ENCODE assay signal across 10 mouse cellular contexts in genomic region chr6:82763871-82764503, GRCm38 (mm10). TPM values are rescaled to one million over a fixed set of nuclear protein-coding genes. Genes with fewer than 3 reads are reported as not detected.
A peak's percentile ranks its signal among the peaks of the same experiment; 100 is the strongest.
DNase-seq lines count a peak whose midpoint lies in the region; ATAC-seq and TF ChIP-seq lines count a peak whose summit lies in the region.
"Had no signal": no experiment of that assay in that cellular context is flagged by ENCODE, and none has a peak within 500 bp of the region (broad histone marks: within the 10 kb centered on the region; RNA-seq: fewer than 3 reads in every experiment).

No protein-coding gene starts in this region.

- H3K27me3 ChIP-seq in testis, adult 2 months (ENCODE audit: control insufficient read depth, insufficient read depth, low read length): no peaks in the 10 kb centered on the region
- no peaks in the 10 kb centered on the region for H3K27me3 ChIP-seq in liver, embryonic 15.5 days
- H3K27me3 ChIP-seq in midbrain, embryonic 15.5 days (replicated peaks): no peaks in the 10 kb centered on the region
- H3K27me3 ChIP-seq in hindbrain, embryonic 16.5 days (replicated peaks; ENCODE audit: control insufficient read depth, insufficient read depth, low read length): no peaks in the 10 kb centered on the region
- H3K27me3 ChIP-seq: neural tube, embryonic 13.5 days had no signal

- under 1% methylated on average over 9 of the region's 9 CpGs for WGBS in liver, embryonic 15.5 days (ENCODE audit: insufficient replicate concordance)
- 45% methylated on average over 9 of the region's 9 CpGs for WGBS in midbrain, embryonic 15.5 days
- WGBS in hindbrain, embryonic 16.5 days: 55% methylated on average over 9 of the region's 9 CpGs

- H3K9me3 ChIP-seq in liver, embryonic 15.5 days (replicated peaks): no peaks in the 10 kb centered on the region
- no peaks in the 10 kb centered on the region for H3K9me3 ChIP-seq in midbrain, embryonic 15.5 days
- H3K9me3 ChIP-seq in hindbrain, embryonic 16.5 days (ENCODE audit: control insufficient read depth, low read length): no peaks in the 10 kb centered on the region
- H3K9me3 ChIP-seq: neural tube, embryonic 13.5 days had no signal

- peak overlapping the region; percentile 63 for H3K27ac ChIP-seq in testis, adult 2 months (ENCODE audit: control insufficient read depth, insufficient read depth, low read depth, low read length)
- peak overlapping the region; percentile 74 for H3K27ac ChIP-seq in liver, embryonic 15.5 days (replicated peaks)
- no peak overlapping the region for H3K27ac ChIP-seq in midbrain, embryonic 15.5 days
- no peak overlapping the region for H3K27ac ChIP-seq in hindbrain, embryonic 16.5 days (ENCODE audit: low read depth, low read length)
- H3K27ac ChIP-seq: neural tube, embryonic 13.5 days had no signal

- peak; percentile 62 for ATAC-seq in liver, embryonic 15.5 days (ENCODE audit: insufficient read depth)
- no peak for ATAC-seq in midbrain, embryonic 15.5 days (replicated peaks)
- no peak for ATAC-seq in hindbrain, embryonic 16.5 days

- H3K4me2 ChIP-seq in liver, embryonic 15.5 days: peak overlapping the region; percentile 52
- no peak overlapping the region for H3K4me2 ChIP-seq in midbrain, embryonic 15.5 days
- no peak overlapping the region for H3K4me2 ChIP-seq in hindbrain, embryonic 16.5 days (ENCODE audit: low read length)
- H3K4me2 ChIP-seq: neural tube, embryonic 13.5 days had no signal

- DNase-seq in adrenal gland, adult 8-10 months: peak; percentile 13
- no peak for DNase-seq in adrenal gland, adult 2 months
- no peak for DNase-seq in testis, postnatal 10 days (ENCODE audit: low spot score)
- DNase-seq in layer of hippocampus, postnatal 36 days: no peak
- DNase-seq: kidney, adult 2 months had no signal

- H3K9ac ChIP-seq in liver, embryonic 15.5 days: no peak overlapping the region
- no peak overlapping the region for H3K9ac ChIP-seq in midbrain, embryonic 15.5 days
- no peak overlapping the region for H3K9ac ChIP-seq in hindbrain, embryonic 16.5 days (ENCODE audit: low read depth, low read length)
- H3K9ac ChIP-seq: neural tube, embryonic 13.5 days had no signal

- TF ChIP-seq POLR2A in testis, adult 2 months (IDR thresholded peaks at IDR 0.05; ENCODE audit: control insufficient read depth, low read depth, low read length): no peak

- peaks cover 3% of the 10 kb centered on the region for H3K4me1 ChIP-seq in testis, adult 2 months (ENCODE audit: control insufficient read depth, insufficient read depth, low read length)
- H3K4me1 ChIP-seq in liver, embryonic 15.5 days (replicated peaks): peaks cover 71% of the 10 kb centered on the region
- no peaks in the 10 kb centered on the region for H3K4me1 ChIP-seq in midbrain, embryonic 15.5 days
- H3K4me1 ChIP-seq in hindbrain, embryonic 16.5 days (ENCODE audit: control insufficient read depth, insufficient read depth, low read depth, low read length): no peaks in the 10 kb centered on the region

- no peaks in the 10 kb centered on the region for H3K36me3 ChIP-seq in testis, adult 2 months (ENCODE audit: control insufficient read depth, insufficient read depth, low read length)
- H3K36me3 ChIP-seq in liver, embryonic 15.5 days (replicated peaks): 0 out of 2 replicates have a peak, but pooled peaks cover 6% of the 10 kb centered on the region
- no peaks in the 10 kb centered on the region for H3K36me3 ChIP-seq in midbrain, embryonic 15.5 days (replicated peaks)
- no peaks in the 10 kb centered on the region for H3K36me3 ChIP-seq in hindbrain, embryonic 16.5 days (ENCODE audit: control insufficient read depth, insufficient read depth, low read length)
- H3K36me3 ChIP-seq: neural tube, embryonic 13.5 days had no signal

- H3K4me3 ChIP-seq in testis, adult 2 months (ENCODE audit: control insufficient read depth, low read depth, low read length): no peak overlapping the region
- no peak overlapping the region for H3K4me3 ChIP-seq in liver, embryonic 15.5 days (replicated peaks)
- no peak overlapping the region for H3K4me3 ChIP-seq in midbrain, embryonic 15.5 days
- no peak overlapping the region for H3K4me3 ChIP-seq in hindbrain, embryonic 16.5 days (ENCODE audit: low read length)
- H3K4me3 ChIP-seq: neural tube, embryonic 13.5 days had no signal

- no peak for TF ChIP-seq CTCF in testis, adult 2 months (IDR thresholded peaks at IDR 0.05; ENCODE audit: control insufficient read depth, insufficient read depth, insufficient replicate concordance, low read depth, low read length)

RNA-seq across cellular contexts. Expression of gene Hk2, which starts 10.3 kb away (rescaled TPM):
- 10 to 100 TPM; 16.3 to 73.4 (median 57.0) TPM for total RNA-seq in adrenal gland, adult 8-10 months (2022)
- 100 to 1,000 TPM in 1 of 2 experiments, 10 to 100 TPM in 1; 69.1 to 110 TPM for total RNA-seq in adrenal gland, adult 2 months (2021)
- 13.3 and 16.8 TPM in 2 replicates for polyA plus RNA-seq in adrenal gland, adult 2 months (2012; rRNA removed)
- polyA plus RNA-seq in testis, adult 2 months (2012; rRNA removed): 7.8 and 10.9 TPM in 2 replicates
- 4.7 and 5.2 TPM in 2 replicates for polyA plus RNA-seq in liver, embryonic 15.5 days (2015; fragmentation: Nextera tagmentation; extraction: Ambion mirVana)
- 2.2 and 2.8 TPM in 2 replicates for polyA plus RNA-seq in midbrain, embryonic 15.5 days (2015; fragmentation: Nextera tagmentation; extraction: Ambion mirVana)
- total RNA-seq in layer of hippocampus, postnatal 36 days (2021): 1 to 10 TPM; 6.9 to 8.3 TPM
- 3.4 and 4.4 TPM in 2 replicates for polyA plus RNA-seq in hindbrain, embryonic 16.5 days (2015; fragmentation: Nextera tagmentation; extraction: Ambion mirVana)

RNA-seq across cellular contexts. Expression of gene Pole4, which starts 58.8 kb away (rescaled TPM):
- total RNA-seq in adrenal gland, adult 8-10 months (2022): 10 to 100 TPM; 27.4 to 40.4 (median 32.5) TPM
- total RNA-seq in adrenal gland, adult 2 months (2021): 10 to 100 TPM; 37.3 to 44.3 TPM
- polyA plus RNA-seq in adrenal gland, adult 2 months (2012; rRNA removed): 4.8 and 7.6 TPM in 2 replicates
- polyA plus RNA-seq in testis, adult 2 months (2012; rRNA removed): 11.6 and 16.4 TPM in 2 replicates
- 44.9 and 50.5 TPM in 2 replicates for polyA plus RNA-seq in liver, embryonic 15.5 days (2015; fragmentation: Nextera tagmentation; extraction: Ambion mirVana)
- polyA plus RNA-seq in midbrain, embryonic 15.5 days (2015; fragmentation: Nextera tagmentation; extraction: Ambion mirVana): 102 and 107 TPM in 2 replicates
- 10 to 100 TPM; 34.3 to 35.3 TPM for total RNA-seq in layer of hippocampus, postnatal 36 days (2021)
- 124 and 141 TPM in 2 replicates for polyA plus RNA-seq in hindbrain, embryonic 16.5 days (2015; fragmentation: Nextera tagmentation; extraction: Ambion mirVana)

Comparison
In these comparisons a context has a peak if more than half of its experiments do, and no peak if none do; other contexts are left out.
1. H3K27ac ChIP-seq: peak in testis, adult 2 months (single experiment) and liver, embryonic 15.5 days (single experiment); none in midbrain, embryonic 15.5 days (single experiment) and hindbrain, embryonic 16.5 days (single experiment).